Mouse (Mus musculus) layer of hippocampus, postnatal 14 days (tissue): ENCODE measurements around the gene Vwa8. TPM values are rescaled to one million over a fixed set of nuclear protein-coding genes. Genes with fewer than 3 reads are reported as not detected.

Experiments
- DNase-seq, 2 experiments: peaks; one replicate each; pipeline ENCODE4 v3.0.0; 2021 to 2022; ENCODE audit warnings: low spot score in 2 of 2, mixed read lengths in 1 of 2
- total RNA-seq, 2 experiments: library from RNA; stranded (reverse); gene quantifications; 2 replicates each; pipeline ENCODE4 v1.2.3; 2021

The Vwa8 gene
- total RNA-seq, 2 experiments from 2014 or later: 24.2 to 24.9 TPM

DNA sequence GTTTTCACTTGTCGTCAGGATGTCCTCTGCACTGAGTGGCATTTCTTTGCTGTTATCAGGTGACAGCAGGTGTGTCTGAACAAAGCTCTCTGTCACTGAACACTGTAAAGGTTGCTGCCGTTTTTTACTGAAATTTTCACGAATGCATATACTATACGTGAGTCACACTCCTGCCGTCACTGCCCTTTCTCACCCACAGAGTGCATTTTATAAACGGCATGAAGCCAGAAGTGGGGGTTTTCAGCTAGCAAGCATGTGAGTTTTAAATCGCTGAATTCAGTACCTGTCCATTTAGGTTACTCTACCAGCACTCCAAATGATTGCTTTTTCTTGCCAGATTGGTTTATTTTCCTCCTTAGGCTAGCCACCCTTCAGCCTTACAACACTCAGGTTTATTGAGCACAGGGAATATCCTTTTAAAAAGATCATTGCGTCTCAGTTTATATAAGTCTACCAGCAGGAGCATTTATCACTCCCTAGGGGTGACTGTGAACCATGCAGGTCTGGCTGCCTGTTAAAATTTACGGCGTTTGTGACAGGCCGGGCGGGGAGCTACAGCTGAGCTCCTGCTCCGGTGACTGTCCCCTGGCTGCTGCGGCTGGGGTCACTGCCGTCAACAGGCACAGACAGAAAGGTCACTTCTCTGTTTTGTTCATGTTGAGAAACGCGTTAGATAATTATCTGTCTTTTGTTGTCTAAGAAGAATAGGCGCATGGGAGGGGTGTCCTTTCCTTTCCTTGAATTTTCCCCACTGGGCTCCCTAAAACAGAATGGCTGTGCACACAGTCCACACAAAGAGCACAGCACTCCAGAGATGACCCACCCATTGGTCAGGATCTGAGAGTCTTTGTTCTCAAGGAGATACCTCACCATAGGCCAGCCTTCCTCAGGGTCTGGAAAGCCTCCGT is 291.3 kb downstream of the Vwa8 start:
- DNase-seq: no peak

DNA sequence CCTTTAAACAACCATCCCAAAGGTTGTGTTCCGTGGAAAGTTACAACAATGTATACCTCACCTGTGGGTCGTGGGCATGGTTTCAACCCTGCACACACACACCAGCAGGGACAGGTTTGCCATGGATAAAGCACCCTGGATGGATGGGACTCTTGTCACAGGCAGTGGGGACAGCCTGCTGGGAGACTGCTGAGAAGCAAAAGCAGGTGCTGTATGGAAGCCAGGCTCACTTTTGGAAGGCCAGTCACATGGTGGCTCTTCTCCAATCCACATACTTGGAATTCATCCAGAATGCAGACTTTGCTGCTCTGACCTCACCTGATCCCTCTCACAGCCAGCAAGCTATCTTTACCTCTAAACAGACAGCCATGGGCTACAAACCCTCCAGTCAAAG is 292.0 kb downstream of the Vwa8 start:
- DNase-seq: no peak

DNA sequence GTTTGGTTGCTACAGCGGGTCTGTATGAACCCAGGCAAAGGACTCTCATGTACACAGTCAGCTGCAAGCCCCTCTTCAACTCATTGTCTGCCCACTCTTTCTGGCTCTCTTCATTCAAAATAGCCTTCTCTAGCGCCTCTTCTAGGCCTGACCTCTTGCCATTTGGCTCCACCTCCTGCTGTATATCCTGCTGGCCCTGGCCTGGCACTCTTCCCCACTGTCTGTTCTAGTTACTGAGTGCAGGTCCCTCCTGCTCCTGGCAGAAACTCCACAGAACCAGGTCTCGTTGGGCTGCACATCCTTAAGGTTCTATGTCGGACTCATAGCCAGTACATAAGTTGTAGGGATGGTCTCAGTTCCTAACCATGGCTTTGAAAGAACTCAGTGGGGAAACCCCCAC is 293.5 kb downstream of the Vwa8 start:
- no peak for DNase-seq

DNA sequence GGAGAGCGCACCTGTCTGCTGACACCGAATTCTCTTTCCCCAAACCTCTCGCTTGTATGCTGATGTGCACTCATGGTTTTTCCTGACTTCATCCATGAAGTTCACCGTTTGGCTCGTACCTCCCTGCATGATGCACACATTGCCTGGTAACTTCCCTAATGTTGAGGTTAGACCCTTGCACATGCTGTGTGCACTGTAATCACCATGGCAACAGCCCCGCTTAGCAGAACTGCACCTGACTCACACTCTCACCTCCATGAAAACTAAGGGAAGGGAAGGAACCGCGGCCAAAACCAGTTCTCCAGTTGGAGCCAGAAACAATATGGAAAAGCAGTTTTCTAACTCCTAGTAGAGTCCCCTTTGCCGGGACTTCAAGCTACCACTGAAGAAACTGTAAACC is 294.8 kb downstream of the Vwa8 start:
- no peak for DNase-seq

DNA sequence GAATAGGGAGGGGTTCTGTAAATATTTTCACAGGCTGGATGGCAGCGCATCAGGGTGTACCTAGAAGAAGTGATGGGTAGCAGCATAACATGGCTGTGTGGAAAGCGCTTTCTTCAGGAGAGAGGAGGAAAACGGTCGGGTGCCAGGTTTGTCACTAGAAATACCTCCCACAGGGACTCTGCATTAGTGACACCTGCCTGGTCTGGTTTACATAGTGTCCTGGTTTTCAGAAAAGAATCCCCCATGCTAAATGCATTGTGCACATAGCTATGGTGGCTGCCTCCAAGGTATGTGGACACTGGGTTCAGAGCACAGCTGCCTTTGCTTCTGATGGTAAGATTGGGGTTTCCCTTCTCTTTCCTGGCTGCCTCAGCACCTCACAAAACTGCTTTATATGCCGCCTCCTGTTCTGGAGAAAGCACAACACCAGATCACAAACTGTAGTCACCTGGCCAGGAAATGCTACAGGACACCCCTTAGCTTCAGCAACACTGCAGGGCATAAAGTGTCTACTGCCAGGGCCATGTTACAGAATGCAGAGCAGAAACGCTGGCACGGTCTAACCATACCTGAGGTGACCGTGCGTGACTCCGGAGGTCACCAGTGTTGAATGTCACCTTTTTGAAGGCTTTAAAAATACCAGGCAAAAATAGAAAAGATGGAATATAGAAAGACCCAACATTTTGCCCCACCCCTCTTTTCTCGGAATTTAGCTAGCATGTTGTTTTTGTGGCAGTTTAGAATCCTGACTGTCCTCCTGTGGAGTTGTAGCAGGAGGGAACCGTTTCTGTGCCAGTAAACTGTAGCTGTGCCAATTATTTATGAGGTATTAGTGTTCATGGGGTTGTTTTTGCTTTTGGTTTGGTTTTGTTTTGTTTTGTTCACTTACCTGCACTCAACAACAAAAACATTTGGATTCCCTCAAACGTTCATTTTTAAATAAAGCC is 295.7 kb downstream of the Vwa8 start:
- no peak for DNase-seq

DNA sequence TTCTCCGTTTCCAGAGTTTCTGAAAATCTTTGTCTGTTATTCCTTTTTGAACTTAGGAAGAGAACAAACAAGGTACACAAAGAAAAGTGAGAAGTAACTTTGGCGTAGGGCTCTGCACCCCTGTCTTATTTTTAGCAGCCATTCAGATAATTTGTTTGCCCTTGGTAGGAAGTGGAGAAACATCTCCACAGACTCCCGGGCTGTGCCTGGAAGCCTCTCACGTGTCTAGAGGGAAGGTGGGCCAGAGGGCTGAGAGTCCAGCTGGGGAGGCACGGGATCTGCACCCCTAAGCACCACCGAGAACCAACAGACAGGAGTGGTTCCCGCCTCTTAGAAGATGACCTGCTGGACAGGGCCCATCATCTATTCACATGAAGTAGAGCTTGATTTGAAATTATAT is 302.9 kb downstream of the Vwa8 start:
- DNase-seq: no peak

DNA sequence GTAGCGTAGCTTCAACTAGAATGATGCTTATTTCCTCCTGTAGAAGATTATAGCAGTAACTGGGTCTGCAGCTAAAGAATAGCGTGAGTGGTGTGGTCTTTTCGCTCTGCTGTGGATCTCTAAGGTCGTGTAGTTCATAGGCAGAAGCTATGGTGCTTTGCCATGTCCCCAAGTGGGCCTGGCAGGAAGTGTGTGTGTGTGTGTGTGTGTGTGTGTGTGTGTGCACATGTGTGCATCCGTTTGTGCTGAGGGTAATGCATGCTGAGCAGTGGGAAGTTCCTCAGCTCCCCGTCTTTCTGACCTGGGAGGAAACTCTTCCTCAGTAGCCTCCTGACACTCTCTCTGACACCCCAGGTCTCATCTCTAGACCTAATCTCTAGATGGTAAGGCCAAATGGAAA is 305.0 kb downstream of the Vwa8 start:
- no peak for DNase-seq

DNA sequence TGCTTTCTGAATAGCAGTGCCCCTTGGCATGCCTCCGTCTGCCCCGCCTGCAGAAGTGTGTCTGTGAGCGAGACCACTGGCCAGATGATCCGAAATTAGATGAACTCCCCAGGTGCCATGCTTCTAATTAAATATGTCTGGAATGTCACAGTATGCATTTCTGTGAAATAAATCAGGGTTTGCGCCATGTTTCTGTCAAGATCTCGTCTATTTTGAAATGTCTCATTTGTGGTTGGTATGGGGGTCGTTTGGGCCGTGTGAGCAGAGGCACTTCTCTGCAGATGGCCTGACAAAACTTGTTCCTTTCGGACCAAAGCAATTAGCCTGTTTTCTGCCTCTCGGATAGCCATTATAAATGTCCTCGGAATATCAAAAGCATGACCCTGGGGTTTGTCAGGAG is 306.1 kb downstream of the Vwa8 start:
- DNase-seq: no peak

DNA sequence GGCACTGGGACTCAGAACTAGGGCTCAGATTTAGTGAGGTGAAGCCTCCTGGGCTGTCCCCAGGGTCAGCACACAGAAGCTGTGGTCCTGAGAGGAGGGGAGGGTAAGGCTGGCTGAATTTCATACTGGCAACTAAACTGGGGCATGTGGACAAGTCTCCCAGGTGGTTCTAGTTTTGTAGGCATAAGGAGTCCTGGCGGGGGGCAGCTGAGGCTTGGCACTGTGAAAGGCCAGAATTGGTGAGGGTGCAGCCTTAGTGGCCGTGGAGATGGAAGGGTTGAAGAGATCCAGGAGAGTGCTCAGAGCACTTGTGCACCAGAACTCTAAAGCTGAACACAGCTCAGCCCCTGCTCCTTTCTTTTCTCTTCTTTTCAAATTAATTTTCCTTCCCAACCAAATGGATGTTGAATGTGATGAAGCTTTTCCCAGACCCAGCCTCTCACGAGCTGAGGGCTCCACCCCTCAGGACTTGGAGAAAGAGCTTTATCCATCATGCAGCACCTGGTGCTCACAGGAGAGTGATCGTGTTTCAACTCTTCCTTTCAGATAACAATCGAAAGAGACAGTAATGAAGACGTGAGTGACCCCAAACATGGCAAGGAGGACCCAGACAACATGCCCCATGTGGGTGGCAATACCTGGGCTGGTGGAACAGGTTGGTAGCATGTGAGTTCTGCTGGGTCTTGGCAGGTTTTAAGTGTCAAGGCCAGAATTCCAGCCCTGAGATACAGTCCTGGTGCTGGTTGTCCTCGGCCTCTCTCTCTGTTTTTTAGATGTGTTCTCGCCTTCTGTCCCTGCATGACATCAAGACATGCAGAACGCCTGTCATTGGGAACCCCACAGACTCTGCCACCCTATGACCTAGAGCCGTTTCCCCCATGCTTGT is 307.9 kb downstream of the Vwa8 start:
- no peak for DNase-seq

DNA sequence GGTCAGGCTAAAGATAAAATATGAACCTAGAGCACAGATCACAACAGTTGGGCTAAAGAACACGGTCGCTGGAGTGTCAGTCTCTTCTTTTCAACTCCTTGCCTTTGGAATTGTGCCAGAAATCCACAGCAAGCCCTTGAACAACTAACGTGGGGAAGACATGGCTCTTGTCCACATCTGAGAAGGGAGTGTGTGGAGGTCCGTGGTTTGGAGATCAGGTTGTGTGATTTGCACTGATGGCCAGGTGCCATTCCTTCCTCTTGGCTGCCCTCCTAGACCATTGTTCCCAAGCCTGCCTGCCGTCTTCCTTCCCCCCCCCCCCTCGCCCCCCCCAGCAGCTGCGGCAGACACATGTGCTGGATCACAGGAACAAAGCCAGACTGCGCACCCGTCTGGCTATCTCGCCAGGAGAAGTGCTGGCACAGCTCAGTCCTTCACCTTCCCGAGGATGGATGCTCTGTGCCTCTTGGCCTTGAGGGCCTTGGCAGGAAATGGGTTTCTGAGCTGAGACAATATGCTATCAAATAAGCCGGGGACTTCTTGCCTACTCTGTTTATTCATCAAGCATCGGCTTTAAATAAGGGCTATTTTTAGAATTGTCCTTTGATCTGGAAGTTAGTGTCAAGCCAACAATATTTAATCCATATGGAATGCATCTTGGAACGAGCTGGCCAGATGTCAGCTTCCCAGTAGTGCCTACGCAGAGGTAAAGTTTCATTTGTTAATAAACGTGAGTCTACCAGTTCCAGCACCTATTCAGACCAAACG is 308.8 kb downstream of the Vwa8 start:
- no peak for DNase-seq

DNA sequence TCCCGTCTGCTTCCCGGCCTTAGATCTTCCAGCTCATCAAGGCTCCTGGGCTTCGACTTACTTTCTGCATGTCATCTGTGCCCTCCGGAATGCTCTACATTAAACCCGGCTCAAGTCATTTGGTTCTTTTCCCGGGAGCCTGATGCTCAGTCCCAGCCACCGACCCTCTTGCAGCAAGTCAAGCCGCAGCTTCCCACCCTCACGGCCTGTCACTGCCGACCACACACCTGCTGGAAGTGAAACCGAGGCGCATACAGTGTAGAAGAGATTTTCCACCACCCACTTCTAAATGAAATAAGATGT is 309.3 kb downstream of the Vwa8 start:
- no peak for DNase-seq

DNA sequence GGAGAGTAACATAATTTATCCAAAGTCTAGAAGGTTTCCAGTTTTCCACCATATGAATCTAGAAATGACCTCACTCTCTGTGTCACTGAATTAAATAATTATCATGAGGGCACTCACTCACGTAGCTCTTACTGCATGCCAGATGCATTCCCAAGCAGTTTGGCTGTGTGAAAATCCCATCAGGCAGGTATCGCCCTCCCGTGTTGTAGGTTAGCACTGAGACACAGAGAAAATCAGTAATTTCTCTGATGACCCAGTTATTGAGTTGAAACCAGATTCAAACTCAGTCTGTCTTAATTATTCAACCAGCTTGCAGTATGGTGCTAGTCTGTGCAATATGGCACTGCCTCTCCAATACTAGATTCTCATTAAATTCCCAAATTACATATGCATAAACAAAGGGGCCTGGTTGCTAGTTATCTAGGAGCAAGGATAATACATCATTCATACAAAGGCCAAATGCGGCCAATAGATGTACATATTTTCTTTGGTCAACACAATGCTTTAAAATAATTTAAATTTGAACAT is 309.9 kb downstream of the Vwa8 start:
- DNase-seq: no peak

DNA sequence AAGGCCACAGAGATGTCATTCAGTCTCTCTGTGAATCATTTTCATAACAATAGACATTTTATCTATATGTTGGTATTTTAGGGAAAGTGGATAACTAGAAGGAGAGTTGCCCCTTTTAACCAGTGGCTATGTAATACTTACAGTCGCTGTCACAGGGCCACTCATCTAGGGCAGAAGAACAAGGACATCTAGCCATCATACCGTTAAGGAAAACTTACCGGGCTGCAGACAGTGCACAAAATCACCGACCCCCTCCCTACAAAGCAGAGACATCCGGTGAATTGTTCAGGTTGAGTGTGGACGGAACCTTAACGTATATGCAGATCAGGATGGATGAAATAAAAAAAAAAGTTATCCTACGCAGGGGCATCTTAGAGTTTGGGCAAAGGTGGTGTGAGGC is 310.6 kb downstream of the Vwa8 start:
- DNase-seq: no peak

DNA sequence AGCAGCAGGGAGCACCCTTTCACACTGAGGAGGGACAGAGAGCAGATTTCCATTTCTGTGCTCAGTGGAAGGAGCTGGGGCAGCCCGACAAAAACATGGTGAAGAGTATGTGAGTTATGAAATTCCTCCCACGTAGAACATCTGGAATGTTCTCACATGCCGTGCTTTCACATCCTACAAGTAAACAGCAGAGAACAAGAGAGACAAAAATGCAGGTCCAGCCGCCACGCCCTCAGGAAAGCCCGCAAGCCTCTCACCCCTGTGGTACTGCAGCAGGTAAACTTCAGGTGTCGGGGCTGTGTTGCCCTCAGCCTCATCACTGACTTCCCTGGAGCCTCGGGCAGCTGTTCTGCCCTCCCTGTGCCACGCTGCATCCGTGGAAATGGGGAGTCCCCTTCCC is 311.6 kb downstream of the Vwa8 start:
- DNase-seq: peak in 1 of 2 experiments; percentile 2

DNA sequence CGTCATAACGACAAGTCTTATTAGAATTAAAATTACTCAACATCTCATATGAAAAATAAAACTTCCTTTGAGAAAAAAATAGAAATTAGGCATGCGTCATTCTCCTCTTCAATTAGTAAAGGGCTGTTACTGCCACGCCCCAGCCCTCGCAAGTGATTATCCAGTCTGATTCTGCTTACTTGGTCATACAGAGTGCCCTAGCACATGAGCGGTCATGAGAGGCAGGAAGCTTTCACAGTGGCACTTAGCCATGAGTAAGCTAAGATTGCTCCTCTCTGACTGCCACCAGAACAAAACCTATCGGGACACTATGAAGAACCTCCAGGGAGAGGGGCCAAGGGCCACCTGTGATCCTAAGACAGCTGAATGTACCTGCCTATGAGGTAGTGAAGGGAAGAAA is 312.1 kb downstream of the Vwa8 start:
- DNase-seq: no peak

DNA sequence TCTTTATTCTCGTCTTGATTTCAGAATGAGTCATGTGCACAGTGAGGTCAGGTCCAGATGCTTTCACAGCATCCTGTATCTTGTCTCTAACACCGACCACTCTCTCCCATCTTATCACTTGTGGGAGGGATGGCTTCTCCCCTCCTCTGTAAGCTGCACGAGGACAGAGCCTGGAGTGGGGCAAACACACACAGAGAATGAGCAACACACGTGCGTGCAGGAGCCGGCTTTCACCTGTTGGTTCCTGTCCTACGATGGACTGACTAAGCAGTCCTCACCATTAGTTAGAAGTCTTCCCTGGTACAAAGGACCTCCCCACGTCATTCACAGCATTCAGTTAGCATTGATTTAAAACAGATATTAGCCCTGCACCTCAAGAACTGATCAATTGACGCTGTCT is 312.9 kb downstream of the Vwa8 start:
- DNase-seq: no peak

DNA sequence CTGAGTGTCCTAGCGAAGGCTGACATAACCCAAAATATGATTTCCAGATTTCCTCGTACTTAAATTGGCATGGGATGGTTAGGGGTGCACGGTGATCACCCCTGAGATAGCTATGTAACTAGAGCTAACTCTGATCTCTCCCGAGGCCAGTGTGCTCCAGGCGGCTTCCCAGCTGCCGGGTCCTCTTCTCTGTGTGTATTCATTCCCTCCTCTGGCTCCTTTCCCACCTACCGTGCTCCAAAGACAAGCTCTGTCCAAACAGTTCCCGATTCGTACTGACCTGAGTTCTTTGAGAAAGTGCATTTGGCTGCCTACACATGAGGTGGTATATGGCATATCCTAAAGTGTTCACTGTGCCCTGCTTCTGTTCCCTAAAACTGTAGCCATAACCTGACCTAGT is 313.8 kb downstream of the Vwa8 start:
- no peak for DNase-seq

DNA sequence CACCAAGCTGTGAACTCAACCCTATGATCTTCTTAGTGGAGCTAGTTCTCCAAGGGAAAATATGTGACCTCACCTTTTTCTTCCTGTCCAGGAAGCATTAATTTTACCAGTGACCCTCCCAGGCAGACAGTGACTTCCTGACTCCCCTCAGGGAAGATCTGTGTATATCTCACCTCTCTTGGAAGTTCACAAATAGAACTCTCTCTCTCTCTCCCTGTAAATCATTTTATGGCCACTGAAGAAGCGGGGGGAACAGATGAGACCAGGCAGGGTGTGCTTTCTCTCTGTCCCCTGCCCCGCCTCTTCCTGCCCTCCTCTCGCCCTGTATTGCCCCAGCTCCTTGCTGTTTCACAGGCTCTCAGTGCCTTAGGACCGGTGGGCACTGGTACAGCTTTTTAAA is 315.5 kb downstream of the Vwa8 start:
- DNase-seq: no peak

DNA sequence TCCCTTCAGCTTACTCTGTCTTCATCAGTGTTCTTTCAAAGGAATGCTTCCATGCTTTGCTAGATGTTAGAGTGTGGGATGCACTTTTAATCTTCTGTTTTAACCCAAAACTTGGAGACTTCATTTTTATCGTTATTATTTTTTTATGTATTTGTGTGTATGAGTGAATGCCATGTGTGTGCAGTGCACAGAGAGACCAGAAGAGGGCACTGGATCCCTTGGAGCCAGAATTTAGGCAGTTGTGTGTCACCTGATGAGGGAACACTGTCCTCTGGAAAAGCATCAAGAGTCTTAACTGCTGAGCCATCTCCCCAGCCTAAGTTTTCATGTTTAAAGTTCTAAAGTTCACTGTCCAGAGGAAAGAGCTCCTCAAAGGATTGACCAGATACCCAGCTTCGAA is 316.1 kb downstream of the Vwa8 start:
- no peak for DNase-seq

DNA sequence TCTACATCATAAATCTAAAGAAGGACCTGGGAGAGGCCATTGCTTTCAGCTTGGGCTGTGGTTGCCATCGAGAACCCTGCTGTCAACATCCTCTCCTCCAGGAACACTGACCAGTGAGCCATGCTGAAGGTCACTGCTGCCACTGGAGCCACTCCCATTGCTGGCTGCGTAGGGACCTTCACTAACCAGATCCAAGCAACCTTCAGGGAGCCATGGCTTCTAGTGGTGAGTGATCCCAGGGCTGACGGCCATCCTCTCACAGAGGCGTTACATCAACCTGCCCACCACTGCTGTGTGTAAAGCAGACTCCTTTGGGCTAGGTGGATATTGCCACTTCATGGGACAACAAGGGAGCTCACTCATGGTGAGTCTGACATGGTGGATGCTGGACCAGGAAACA is 325.7 kb downstream of the Vwa8 start:
- DNase-seq: no peak
